Comparison of ENCODE assay signal across 7 mouse cellular contexts in the genomic region with DNA sequence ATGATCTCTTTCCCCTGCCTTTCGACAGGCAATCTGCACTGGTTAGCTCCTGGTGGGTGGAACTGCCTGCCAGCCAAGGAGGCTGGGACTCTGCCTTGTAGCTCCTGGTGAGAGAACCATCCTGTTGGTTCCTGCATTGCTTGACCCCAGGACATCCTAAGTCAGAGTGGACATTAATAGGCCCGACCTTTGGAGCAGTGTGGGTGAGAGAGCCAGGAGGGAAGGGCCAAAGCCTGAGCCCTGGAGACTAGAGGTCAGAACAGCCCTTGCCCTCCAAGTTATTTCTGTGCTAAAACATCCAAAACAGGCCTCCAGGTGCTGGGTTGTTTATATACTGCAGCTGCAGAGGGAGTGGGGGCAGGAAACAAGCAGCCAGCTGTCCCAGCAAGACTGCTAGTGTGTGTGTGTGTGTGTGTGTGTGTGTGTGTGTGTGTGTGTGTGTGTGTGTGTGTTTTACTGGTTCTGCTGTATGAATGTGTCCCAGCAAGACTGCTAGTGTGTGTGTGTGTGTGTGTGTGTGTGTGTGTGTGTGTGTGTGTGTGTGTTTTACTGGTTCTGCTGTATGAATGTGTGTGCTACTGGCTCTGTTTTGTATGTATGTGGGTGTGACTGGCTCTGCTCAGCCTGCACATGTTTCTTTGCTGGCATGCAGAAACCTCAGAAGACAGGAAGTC. TPM values are rescaled to one million over a fixed set of nuclear protein-coding genes. Genes with fewer than 3 reads are reported as not detected.
A peak's percentile ranks its signal among the peaks of the same experiment; 100 is the strongest.
DNase-seq lines count a peak whose midpoint lies in the region; ATAC-seq lines count a peak whose summit lies in the region.

No protein-coding gene starts in this region.

- H3K27me3 ChIP-seq in kidney, embryonic 14.5 days (ENCODE audit: control insufficient read depth, insufficient read depth, low read length), result no peaks in the 10 kb centered on the region

- H3K4me1 ChIP-seq in kidney, embryonic 14.5 days (ENCODE audit: control insufficient read depth, insufficient read depth, low read length), result peaks cover 13% of the 10 kb centered on the region; the same call in 1 of the 2 replicates

- H3K4me2 ChIP-seq in kidney, embryonic 14.5 days (replicated peaks; ENCODE audit: low read depth, low read length), result no peak overlapping the region

- H3K27ac ChIP-seq in kidney, embryonic 14.5 days (ENCODE audit: low read depth, low read length), result no peak overlapping the region

- ATAC-seq in CD4-positive, CD25-positive, alpha-beta regulatory T cell, adult 4 months, result peak; percentile 93
- ATAC-seq in kidney, embryonic 14.5 days (ENCODE audit: low FRiP score, low TSS enrichment), result peak; percentile 63

- no peak overlapping the region for H3K9ac ChIP-seq in kidney, embryonic 14.5 days (ENCODE audit: low read depth, low read length)

- no peaks in the 10 kb centered on the region for H3K9me3 ChIP-seq in kidney, embryonic 14.5 days (ENCODE audit: control insufficient read depth, low read length)

- DNase-seq in 416B (ENCODE audit: low read depth), result peak; percentile 43
- peak; percentile 59 for DNase-seq in forelimb bud, embryonic 11.5 days (ENCODE audit: low read depth, low spot score)
- peak; percentile 40 for DNase-seq in lung, postnatal 14 days
- DNase-seq in thymus, postnatal 10 days (ENCODE audit: low spot score in 2 of 2), result peak; percentile 78 to 85
- DNase-seq in layer of hippocampus, postnatal 36 days, result no peak

- no peaks in the 10 kb centered on the region for H3K36me3 ChIP-seq in kidney, embryonic 14.5 days (ENCODE audit: control insufficient read depth, insufficient read depth, low read length)

- H3K4me3 ChIP-seq in kidney, embryonic 14.5 days (ENCODE audit: low read length), result no peak overlapping the region

- WGBS in kidney, embryonic 14.5 days, result 14% methylated on average over 2 of the region's 2 CpGs

RNA-seq across cellular contexts. Expression of a gene that starts 6.1 kb away (rescaled TPM):
- polyA plus RNA-seq in CD4-positive, CD25-positive, alpha-beta regulatory T cell, adult 4 months (2017; shearing (Covaris generic)), result 10 to 100 TPM; 38.7 to 57.0 TPM
- 18.1 and 32.6 TPM in 2 replicates for polyA plus RNA-seq in kidney, embryonic 14.5 days (2014; fragmentation: Nextera tagmentation; extraction: Ambion mirVana)
- total RNA-seq in layer of hippocampus, postnatal 36 days (2021), result 100 to 1,000 TPM; 104 to 118 TPM

RNA-seq across cellular contexts. Expression of a gene that starts 43.5 kb away (rescaled TPM):
- 1 to 10 TPM; 6.2 to 6.4 TPM for polyA plus RNA-seq in CD4-positive, CD25-positive, alpha-beta regulatory T cell, adult 4 months (2017; shearing (Covaris generic))
- 2.6 and 3.7 TPM in 2 replicates for polyA plus RNA-seq in kidney, embryonic 14.5 days (2014; fragmentation: Nextera tagmentation; extraction: Ambion mirVana)
- 1 to 10 TPM; 2.2 to 3.5 TPM for total RNA-seq in layer of hippocampus, postnatal 36 days (2021)

Comparison
In these comparisons a context has a peak if more than half of its experiments do, and no peak if none do; other contexts are left out.
1. DNase-seq: peak in 416B (single experiment), forelimb bud, embryonic 11.5 days (single experiment), lung, postnatal 14 days (single experiment) and thymus, postnatal 10 days (2 of 2); none in layer of hippocampus, postnatal 36 days (0 of 2).